Mouse (Mus musculus): ENCODE data around the gene Triap1.

The Triap1 gene

DNA sequence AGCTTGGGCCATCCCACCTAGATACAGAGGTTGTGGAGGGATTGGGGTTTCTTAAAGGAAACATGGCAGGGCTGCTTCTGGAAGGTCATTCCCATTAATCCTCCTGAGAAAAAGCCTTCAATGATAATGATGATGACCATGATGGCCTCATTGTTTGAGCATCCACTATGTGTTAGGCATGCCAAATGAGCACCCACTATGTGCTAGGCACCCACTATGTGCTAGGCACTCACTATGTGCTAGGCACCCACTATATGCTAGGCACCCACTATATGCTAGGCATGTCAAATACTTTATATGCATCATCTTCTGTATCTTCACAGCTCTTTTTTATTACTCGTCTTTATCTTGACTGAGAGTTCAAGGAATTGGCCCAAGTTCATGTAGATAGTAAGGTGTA, 51.9 kb downstream of the Triap1 start:
- no peak for DNase-seq (ENCODE audit: low read depth, low spot score)

Measured in CD4-positive, CD25-positive, alpha-beta regulatory T cell, adult 2 months (primary cell).